In genomic region chr11:21114516-21114915, GRCm38 (mm10) we compare ENCODE assay signal across 25 mouse cellular contexts.
"Had no signal": no experiment of that assay in that cellular context is flagged by ENCODE, and none has a peak within 500 bp of the region (broad histone marks: within the 10 kb centered on the region; RNA-seq: fewer than 3 reads in every experiment).

No protein-coding gene starts in this region.

- H3K27ac ChIP-seq: heart, adult 2 months; heart, embryonic 13.5 days; heart, embryonic 15.5 days; hindbrain, embryonic 13.5 days; hindbrain, embryonic 15.5 days; intestine, embryonic 15.5 days; layer of hippocampus, adult 2 months; left cerebral cortex, adult 2 months; limb, embryonic 10.5 days; limb, embryonic 12.5 days; liver, embryonic 13.5 days had no signal

- H3K4me1 ChIP-seq: heart, embryonic 15.5 days; intestine, embryonic 15.5 days; limb, embryonic 10.5 days; limb, embryonic 12.5 days had no signal

- H3K9me3 ChIP-seq: heart, embryonic 13.5 days; heart, embryonic 15.5 days; hindbrain, embryonic 13.5 days; hindbrain, embryonic 15.5 days; intestine, embryonic 15.5 days; limb, embryonic 10.5 days; limb, embryonic 12.5 days; liver, embryonic 13.5 days had no signal

- H3K9ac ChIP-seq: heart, embryonic 13.5 days; heart, embryonic 15.5 days; hindbrain, embryonic 13.5 days; hindbrain, embryonic 15.5 days; intestine, embryonic 15.5 days; limb, embryonic 12.5 days; liver, embryonic 13.5 days had no signal

- ATAC-seq: intestine, embryonic 15.5 days; intestine, postnatal 0 days had no signal

- H3K27me3 ChIP-seq: heart, embryonic 13.5 days; heart, embryonic 15.5 days; hindbrain, embryonic 13.5 days; hindbrain, embryonic 15.5 days; intestine, embryonic 15.5 days; limb, embryonic 12.5 days; liver, embryonic 13.5 days had no signal

- H3K4me3 ChIP-seq: heart, adult 2 months; heart, embryonic 13.5 days; heart, embryonic 15.5 days; hindbrain, embryonic 13.5 days; hindbrain, embryonic 15.5 days; intestine, embryonic 15.5 days; layer of hippocampus, adult 2 months; left cerebral cortex, adult 2 months; limb, embryonic 10.5 days; limb, embryonic 12.5 days; liver, embryonic 13.5 days had no signal

- DNase-seq: gastrocnemius, postnatal 14 days; gastrocnemius, postnatal 36 days; heart, adult 11 months; heart, adult 2 months; heart, postnatal 14 days; heart, postnatal 36 days; kidney, adult 18-20 months; kidney, adult 8-10 months; kidney, postnatal 10 days; kidney, postnatal 25 days; kidney, postnatal 4 days; liver; liver, embryonic 13.5 days had no signal

- H3K4me2 ChIP-seq: heart, embryonic 11.5 days; heart, embryonic 13.5 days; heart, embryonic 15.5 days; hindbrain, embryonic 13.5 days; hindbrain, embryonic 15.5 days; intestine, embryonic 15.5 days; limb, embryonic 12.5 days; liver, embryonic 11.5 days; liver, embryonic 13.5 days had no signal

- H3K36me3 ChIP-seq: heart, embryonic 13.5 days; heart, embryonic 15.5 days; hindbrain, embryonic 13.5 days; hindbrain, embryonic 15.5 days; intestine, embryonic 15.5 days; limb, embryonic 10.5 days; limb, embryonic 12.5 days; liver, embryonic 13.5 days had no signal
